Mouse (Mus musculus) midbrain, postnatal 0 days (tissue): Measurements from ENCODE around the gene Fmnl1. TPM values are rescaled to one million over a fixed set of nuclear protein-coding genes. Genes with fewer than 3 reads are reported as not detected.

ENCODE experiments used
- ATAC-seq: fragments of 200-750 bp; cut with Nextera tagmentation; 2 replicates; pipeline ENCODE4 v1.8.0; 2017; ENCODE audit warnings: moderate number of reproducible peaks, mild to moderate bottlenecking, moderate TSS enrichment, moderate library complexity; ENCODE audit not compliant: low FRiP score
- DNase-seq: peaks from one replicate; pipeline ENCODE4 v3.0.0-alpha.2; 2015; ENCODE audit warnings: low spot score
- H3K27ac ChIP-seq: fragments of 300-500 bp; sonication (generic); 2 replicates; pipeline ENCODE4 v1.5.1; 2014; ENCODE audit warnings: low read depth, mild to moderate bottlenecking, low read length, mixed read lengths
- H3K27me3 ChIP-seq: fragments of 300-500 bp; sonication (generic); 2 replicates; pipeline ENCODE4 v1.6.1; 2014; ENCODE audit warnings: low read length, control low read depth, mixed read lengths; ENCODE audit not compliant: insufficient read depth
- H3K36me3 ChIP-seq: fragments of 300-500 bp; sonication (generic); 2 replicates; pipeline ENCODE4 v1.6.1; 2014; ENCODE audit warnings: low read length, control low read depth, mixed read lengths; ENCODE audit not compliant: insufficient read depth
- H3K4me1 ChIP-seq: fragments of 300-500 bp; sonication (generic); 2 replicates; pipeline ENCODE4 v1.6.1; 2014; ENCODE audit warnings: mild to moderate bottlenecking, control low read depth, antibody characterized with exemption, low read length, mixed read lengths; ENCODE audit not compliant: insufficient read depth
- H3K4me2 ChIP-seq: fragments of 300-500 bp; sonication (generic); 2 replicates; pipeline ENCODE4 v1.6.1; 2014; ENCODE audit warnings: low read depth, mild to moderate bottlenecking, low read length, mixed read lengths; ENCODE audit not compliant: poor library complexity, severe bottlenecking
- H3K4me3 ChIP-seq: fragments of 300-500 bp; sonication (generic); 2 replicates; pipeline ENCODE4 v1.5.1; 2014; ENCODE audit warnings: low read depth, mild to moderate bottlenecking, low read length, moderate library complexity
- H3K9ac ChIP-seq: fragments of 300-500 bp; sonication (generic); replicated peaks from 2 replicates; pipeline ENCODE4 v1.6.1; 2014; ENCODE audit warnings: mild to moderate bottlenecking, low read length, moderate library complexity, mixed read lengths; ENCODE audit not compliant: poor library complexity, severe bottlenecking
- H3K9me3 ChIP-seq: fragments of 300-500 bp; sonication (generic); 2 replicates; pipeline ENCODE4 v1.6.1; 2016; ENCODE audit warnings: low read length, control low read depth
- CTCF ChIP-seq: IDR thresholded peaks from 2 replicates; pipeline ENCODE4 v1.5.1; 2016; ENCODE audit warnings: antibody characterized with exemption, mild to moderate bottlenecking
- WGBS: fragments of 180-500 bp; shearing (Covaris S2); extraction: QIAGEN DNeasy Blood & Tissue Kit; methylation state at CpG from one replicate; pipeline ENCODE4 v1.1.7; 2014; 5-methylcytosine and 5-hydroxymethylcytosine counted together
- polyA plus RNA-seq: library from polyadenylated mRNA; unstranded; fragments of >200 nt; fragmentation: Nextera tagmentation; extraction: Ambion mirVana; gene quantifications from 2 replicates; pipeline ENCODE4 v1.2.1, GENCODE M21; 2015
- total RNA-seq: library from RNA; depleted of rRNA; stranded (reverse); fragments of >200 nt; gene quantifications from 2 replicates; pipeline ENCODE4 v1.2.3, GENCODE M21; 2014

Fmnl1 gene
- total and polyA plus RNA-seq, 2 experiments from 2014 or later = 9.5 to 14.3 TPM

DNA sequence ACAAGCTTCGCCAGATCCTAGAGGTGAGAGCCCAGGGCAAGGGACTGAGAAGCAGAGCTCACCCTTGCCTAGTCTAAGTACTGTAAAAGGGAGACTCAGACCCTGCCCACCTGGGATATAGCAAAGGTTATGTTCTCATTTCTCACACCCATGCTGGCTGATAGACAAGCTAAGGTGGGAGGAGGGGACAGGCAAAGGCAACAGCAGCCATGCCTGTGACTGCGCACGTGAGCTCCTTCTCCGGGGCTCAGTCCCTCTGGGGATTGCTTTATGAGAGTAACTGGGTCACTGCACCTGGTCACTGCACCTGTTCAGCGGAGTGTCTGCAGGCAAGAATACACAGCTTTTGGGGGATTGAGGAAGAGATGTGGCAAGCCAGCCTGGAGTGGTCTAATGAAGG, 24.7 kb downstream of the Fmnl1 start:
- DNase-seq = peak; percentile 20
- Histone ChIP-seq H3K36me3 (peaks cover 34% of the 10 kb centered on the region), H3K27me3 (peaks cover 27% of the 10 kb centered on the region), H3K27ac (no peak overlapping the region), H3K4me3 (no peak overlapping the region), H3K4me1 (peaks cover 9% of the 10 kb centered on the region; the same call in 1 of the 2 replicates), H3K9ac (no peak overlapping the region), H3K9me3 (no peaks in the 10 kb centered on the region), H3K4me2 (no peak overlapping the region)
- 85% methylated on average over 5 of the region's 5 CpGs for WGBS
- TF ChIP-seq CTCF = no peak
- ATAC-seq = no peak

DNA sequence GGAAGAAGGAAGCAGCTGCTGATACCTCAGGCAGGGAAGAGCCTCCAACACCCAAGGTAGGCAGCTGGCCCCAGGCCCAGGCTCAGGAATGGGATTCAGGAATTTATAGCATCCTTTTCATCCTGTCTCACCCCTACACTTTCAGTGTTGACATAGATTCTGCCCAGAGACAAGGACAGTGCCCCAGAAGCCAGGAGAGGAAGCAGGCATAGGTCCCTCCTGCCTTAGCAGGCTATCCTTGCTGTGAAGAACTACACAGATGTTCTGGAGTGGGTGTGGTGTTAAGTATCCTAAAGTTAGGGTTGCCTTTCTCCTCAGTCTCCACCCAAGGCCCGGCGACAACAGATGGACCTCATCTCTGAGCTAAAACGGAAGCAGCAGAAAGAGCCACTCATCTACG, 26.4 kb downstream of the Fmnl1 start:
- no peak for TF ChIP-seq CTCF
- no peaks in the 10 kb centered on the region for H3K9me3 ChIP-seq
- no peak overlapping the region for H3K4me3 ChIP-seq
- 93% methylated on average over 4 of the region's 4 CpGs for WGBS
- no peak overlapping the region for H3K9ac ChIP-seq
- H3K36me3 ChIP-seq = peaks cover 33% of the 10 kb centered on the region
- no peak overlapping the region for H3K27ac ChIP-seq
- no peak for ATAC-seq
- H3K27me3 ChIP-seq = peaks cover 22% of the 10 kb centered on the region
- H3K4me1 ChIP-seq = peaks cover 9% of the 10 kb centered on the region; the same call in 1 of the 2 replicates
- no peak overlapping the region for H3K4me2 ChIP-seq
- no peak for DNase-seq

DNA sequence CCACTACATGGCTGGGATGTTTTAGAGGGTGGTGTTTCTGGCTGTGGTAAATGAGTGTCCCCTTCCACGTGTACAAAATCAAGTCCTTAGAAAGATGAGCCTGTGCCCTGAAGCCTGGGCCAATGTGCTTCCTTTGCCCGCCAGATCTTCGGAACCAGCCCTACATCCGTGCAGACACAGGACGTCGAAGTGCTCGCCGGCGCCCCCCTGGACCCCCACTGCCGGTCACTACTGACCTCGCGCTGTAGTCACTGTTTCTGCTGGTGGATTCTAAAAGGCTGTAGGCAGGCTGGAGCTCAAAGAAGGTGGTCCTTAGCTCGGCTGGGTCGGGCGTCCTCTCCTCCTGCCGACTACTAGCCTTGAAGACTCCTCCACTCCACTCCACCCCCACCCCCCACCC, 27.4 kb downstream of the Fmnl1 start:
- ATAC-seq = no peak
- 12% methylated on average over 15 of the region's 16 CpGs for WGBS
- peaks cover 33% of the 10 kb centered on the region for H3K36me3 ChIP-seq
- H3K4me1 ChIP-seq = peaks cover 9% of the 10 kb centered on the region; the same call in 1 of the 2 replicates
- TF ChIP-seq CTCF = no peak
- H3K9ac ChIP-seq = no peak overlapping the region
- H3K9me3 ChIP-seq = no peaks in the 10 kb centered on the region
- H3K27me3 ChIP-seq = peaks cover 20% of the 10 kb centered on the region
- no peak overlapping the region for H3K4me3 ChIP-seq
- H3K4me2 ChIP-seq = peak overlapping the region; percentile 97
- no peak overlapping the region for H3K27ac ChIP-seq
- no peak for DNase-seq

DNA sequence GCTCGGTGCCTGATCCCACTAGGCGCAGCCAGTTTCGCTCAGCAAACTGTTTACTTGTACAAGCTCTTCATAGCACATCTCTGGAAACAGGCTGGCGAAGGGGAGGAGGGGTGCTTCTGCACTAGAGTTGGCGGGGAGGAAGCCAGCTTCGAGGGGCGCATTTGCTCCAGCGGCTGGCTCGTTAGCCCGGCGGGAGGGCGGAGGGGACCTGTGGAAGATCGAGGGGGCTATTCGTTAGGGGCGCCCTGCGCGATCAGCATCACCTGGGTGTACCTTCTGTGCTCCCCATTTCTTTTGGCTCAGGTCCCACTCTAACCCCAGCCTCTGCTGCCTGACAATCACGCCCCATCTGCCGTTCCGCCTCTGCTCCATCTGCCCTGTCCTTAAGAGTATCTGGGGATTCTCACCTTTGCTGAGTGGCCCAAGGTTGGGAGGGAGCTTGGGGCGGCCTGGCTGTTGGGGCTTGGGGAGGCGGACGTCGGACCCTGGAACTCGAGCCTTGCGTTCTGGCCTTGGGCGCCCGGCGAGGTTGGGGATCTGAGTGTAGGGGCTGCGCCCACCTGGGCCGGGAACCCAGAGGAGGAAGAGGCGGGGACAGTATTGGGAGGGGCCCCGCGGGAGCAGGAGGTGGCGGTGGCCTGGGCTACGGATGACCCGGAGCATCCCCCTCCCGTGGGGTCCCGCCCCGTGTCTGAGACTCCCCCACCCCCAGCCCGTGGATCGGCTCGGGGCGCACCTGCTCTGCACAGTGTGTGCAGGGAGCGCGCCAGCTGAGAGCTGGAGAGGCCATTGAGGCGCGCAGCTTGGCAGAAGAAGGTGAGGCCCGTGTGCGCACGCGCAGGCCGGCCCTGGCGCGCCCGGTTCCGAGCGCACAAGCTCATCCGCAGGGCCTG, 28.2 kb downstream of the Fmnl1 start:
- Histone ChIP-seq H3K27ac (peak overlapping the region; percentile 55), H3K4me2 (peak overlapping the region; percentile 97), H3K27me3 (peaks cover 18% of the 10 kb centered on the region), H3K9me3 (no peaks in the 10 kb centered on the region), H3K4me1 (peaks cover 9% of the 10 kb centered on the region; the same call in 1 of the 2 replicates), H3K36me3 (peaks cover 30% of the 10 kb centered on the region), H3K9ac (peak overlapping the region; percentile 69), H3K4me3 (peak overlapping the region; percentile 50)
- WGBS = 1% methylated on average over 53 of the region's 59 CpGs
- ATAC-seq (peak; percentile 59; the same call in 1 of the 2 replicates), DNase-seq (peak; percentile 74)
- TF ChIP-seq CTCF = no peak

DNA sequence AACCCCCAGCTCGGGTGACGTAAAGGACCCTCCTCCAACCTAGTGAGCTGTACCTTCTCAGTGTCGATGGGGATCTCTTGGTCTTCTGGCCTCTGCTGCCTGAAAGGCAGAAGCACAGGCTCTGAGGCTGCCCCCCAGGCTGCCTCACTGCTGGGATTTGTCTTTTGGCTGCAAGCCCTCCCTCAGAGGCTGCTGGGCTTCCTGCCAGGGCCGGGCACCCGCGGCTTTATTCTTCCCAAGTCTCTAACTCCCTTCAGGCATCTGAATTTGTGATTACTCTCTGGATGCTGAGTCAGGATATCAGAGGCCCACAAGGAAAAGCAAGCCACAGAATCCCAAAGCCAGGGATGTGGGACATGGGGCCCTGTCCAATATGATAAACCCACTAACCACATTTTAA, 30.8 kb downstream of the Fmnl1 start:
- WGBS = 14% methylated on average over 6 of the region's 6 CpGs
- ATAC-seq (peak; percentile 47; the same call in 1 of the 2 replicates), DNase-seq (peak; percentile 76)
- H3K9ac ChIP-seq = peak overlapping the region; percentile 3; the same call in 1 of the 2 replicates
- peaks cover 14% of the 10 kb centered on the region for H3K27me3 ChIP-seq
- peak; percentile 35 for TF ChIP-seq CTCF
- no peak overlapping the region for H3K4me3 ChIP-seq
- peak overlapping the region; percentile 32; the same call in 1 of the 2 replicates for H3K27ac ChIP-seq
- no peak overlapping the region for H3K4me2 ChIP-seq
- H3K9me3 ChIP-seq = no peaks in the 10 kb centered on the region
- H3K4me1 ChIP-seq = peaks cover 9% of the 10 kb centered on the region; the same call in 1 of the 2 replicates
- H3K36me3 ChIP-seq = peaks cover 9% of the 10 kb centered on the region

DNA sequence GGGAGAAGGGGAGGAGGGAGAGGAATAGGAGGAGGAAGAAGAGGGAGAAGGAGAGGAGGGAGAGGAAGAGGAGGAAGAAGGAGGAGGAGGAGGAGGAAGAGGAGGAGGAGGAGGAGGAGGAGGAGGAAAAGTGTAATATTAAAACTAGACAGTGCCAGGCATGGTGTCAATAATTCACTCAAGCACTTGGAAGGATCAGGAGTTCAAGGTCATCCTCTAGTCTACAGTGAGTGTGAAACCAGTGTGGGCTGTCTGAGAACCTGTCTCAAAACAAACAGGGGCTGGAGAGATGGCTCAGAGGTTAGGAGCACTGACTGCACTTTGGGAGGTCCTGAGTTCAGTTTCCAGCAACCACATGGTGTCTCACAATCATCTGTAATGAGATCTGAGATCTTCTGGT, 31.5 kb downstream of the Fmnl1 start:
- Histone ChIP-seq H3K4me1 (peaks cover 9% of the 10 kb centered on the region; the same call in 1 of the 2 replicates), H3K9me3 (no peaks in the 10 kb centered on the region), H3K27ac (no peak overlapping the region), H3K4me2 (no peak overlapping the region), H3K36me3 (peaks cover 3% of the 10 kb centered on the region; the same call in 1 of the 2 replicates), H3K9ac (no peak overlapping the region), H3K27me3 (peaks cover 7% of the 10 kb centered on the region), H3K4me3 (no peak overlapping the region)
- DNase-seq (no peak), ATAC-seq (no peak)
- TF ChIP-seq CTCF = no peak
